Mouse (Mus musculus) spleen, adult 10 weeks (tissue): ENCODE results near the gene Tnfaip3. TPM values are rescaled to one million over a fixed set of nuclear protein-coding genes. Genes with fewer than 3 reads are reported as not detected.

Source experiments
- polyA plus RNA-seq: library from polyadenylated mRNA; stranded (reverse); fragments of 350-450 nt; fragmentation: Illumina TruSeq; extraction: RNeasy Lipid Tissue Mini Kit (QIAGEN cat#74804); gene quantifications from one replicate; pipeline ENCODE4 v1.2.3, GENCODE M21; 2015; ENCODE audit warnings: low replicate concordance; ENCODE audit not compliant: insufficient read depth

The Tnfaip3 gene
- polyA plus RNA-seq = 50.4 TPM

DNA sequence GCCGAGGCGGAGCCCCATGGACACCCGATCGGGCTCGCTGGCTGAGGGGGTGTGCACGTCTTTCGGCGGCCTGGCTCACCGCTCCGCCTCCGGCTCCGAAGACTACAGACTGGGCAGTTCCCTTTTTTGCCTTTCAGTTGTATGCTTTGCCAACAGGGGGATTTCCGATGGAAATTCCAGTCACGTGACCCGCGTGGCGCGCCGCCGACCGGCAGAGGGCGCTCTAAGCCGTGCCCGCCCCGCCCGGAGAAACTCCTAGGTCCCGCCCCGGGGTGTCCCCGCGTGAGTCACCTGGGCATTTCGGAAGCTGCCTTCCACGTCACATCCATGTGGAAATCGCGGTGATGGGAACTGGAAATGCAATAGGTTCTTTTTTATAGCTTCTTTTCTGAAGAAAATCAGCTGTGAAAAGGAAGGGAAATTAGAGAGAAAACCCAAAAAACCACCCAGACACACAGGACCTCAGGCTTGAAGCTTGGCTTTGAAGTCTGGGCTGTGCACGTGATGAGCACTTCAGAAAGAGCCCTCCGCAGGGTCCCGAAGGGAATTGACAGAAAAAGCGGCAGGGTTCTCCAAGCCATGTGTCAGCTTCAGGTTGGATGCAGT is at the start of gene Tnfaip3:
Gene Tnfaip3 (minus strand): TSS at position 401 of the 606 bp plus-strand sequence.

Other genes starting within 250 kb of the Tnfaip3 start
- not detected for gene Gm4922, start 228.9 kb downstream of the Tnfaip3 start, polyA plus RNA-seq
- 0.54 TPM for gene Perp, start 170.6 kb downstream of the Tnfaip3 start, polyA plus RNA-seq